Mouse (Mus musculus): ENCODE results near the gene Mdp1. TPM values are rescaled to one million over a fixed set of nuclear protein-coding genes. Genes with fewer than 3 reads are reported as not detected.
A peak's percentile ranks its signal among the peaks of the same experiment; 100 is the strongest.

Mdp1 gene
- polyA plus RNA-seq, 1 experiment from 2014 or later, result 61.9 TPM

- no peaks in the 10 kb centered on the region for H3K27me3 ChIP-seq (ENCODE audit: control insufficient read depth, insufficient read depth, low read length)
- ATAC-seq (ENCODE audit: low FRiP score), result peak; percentile 79
- peak overlapping the region; percentile 61 for H3K4me3 ChIP-seq (ENCODE audit: low read depth, low read length)
- DNase-seq (ENCODE audit: low spot score, missing footprints), result no peak
- H3K9me3 ChIP-seq (ENCODE audit: control insufficient read depth, low read length), result no peaks in the 10 kb centered on the region
- peak overlapping the region; percentile 96 for H3K4me2 ChIP-seq
- H3K27ac ChIP-seq (ENCODE audit: low read depth, low read length), result peak overlapping the region; percentile 55; the same call in 1 of the 2 replicates
- WGBS, result 4% methylated on average over 23 of the region's 23 CpGs
- peak overlapping the region; percentile 78 for H3K9ac ChIP-seq (ENCODE audit: low read length)
- H3K36me3 ChIP-seq (ENCODE audit: control insufficient read depth, insufficient read depth, low read length), result peaks cover 26% of the 10 kb centered on the region
- H3K4me1 ChIP-seq (ENCODE audit: control insufficient read depth, insufficient read depth, low read length), result peaks cover 13% of the 10 kb centered on the region
These were observed 25.3 kb downstream of the Mdp1 start for GRCm38 (mm10) chr14:55634874-55635522.

GRCm38 (mm10) chr14:55629312-55629711, 31.0 kb downstream of the Mdp1 start:
- no peak for ATAC-seq (ENCODE audit: low FRiP score)

GRCm38 (mm10) chr14:55628077-55628827, 32.1 kb downstream of the Mdp1 start:
- Histone ChIP-seq H3K9ac (ENCODE audit: low read length) (no peak overlapping the region), H3K36me3 (ENCODE audit: control insufficient read depth, insufficient read depth, low read length) (peaks cover 39% of the 10 kb centered on the region), H3K27me3 (ENCODE audit: control insufficient read depth, insufficient read depth, low read length) (no peaks in the 10 kb centered on the region), H3K4me3 (ENCODE audit: low read depth, low read length) (no peak overlapping the region), H3K4me1 (ENCODE audit: control insufficient read depth, insufficient read depth, low read length) (no peaks in the 10 kb centered on the region), H3K27ac (ENCODE audit: low read depth, low read length) (no peak overlapping the region), H3K4me2 (no peak overlapping the region), H3K9me3 (ENCODE audit: control insufficient read depth, low read length) (no peaks in the 10 kb centered on the region)
- DNase-seq (ENCODE audit: low spot score, missing footprints), result peak; percentile 61
- 0 out of 2 replicates have a peak, but pooled peaks have one; percentile 6 for ATAC-seq (ENCODE audit: low FRiP score)
- 94% methylated on average over 27 of the region's 27 CpGs for WGBS

More at GRCm38 (mm10) chr14:55629312-55629711, 31.0 kb downstream of the Mdp1 start:
- H3K4me2 ChIP-seq, result no peak overlapping the region
- no peak overlapping the region for H3K27ac ChIP-seq (ENCODE audit: low read depth, low read length)
- DNase-seq (ENCODE audit: low spot score, missing footprints), result peak; percentile 88
- H3K9ac ChIP-seq (ENCODE audit: low read length), result no peak overlapping the region
- no peaks in the 10 kb centered on the region for H3K9me3 ChIP-seq (ENCODE audit: control insufficient read depth, low read length)
- WGBS, result 57% methylated on average over 5 of the region's 5 CpGs
- H3K27me3 ChIP-seq (ENCODE audit: control insufficient read depth, insufficient read depth, low read length), result no peaks in the 10 kb centered on the region
- peaks cover 2% of the 10 kb centered on the region; the same call in 1 of the 2 replicates for H3K4me1 ChIP-seq (ENCODE audit: control insufficient read depth, insufficient read depth, low read length)
- no peak overlapping the region for H3K4me3 ChIP-seq (ENCODE audit: low read depth, low read length)
- H3K36me3 ChIP-seq (ENCODE audit: control insufficient read depth, insufficient read depth, low read length), result peaks cover 41% of the 10 kb centered on the region

- H3K4me3 ChIP-seq (ENCODE audit: low read depth, low read length), result no peak overlapping the region; the same call in 1 of the 2 replicates
- no peaks in the 10 kb centered on the region for H3K36me3 ChIP-seq (ENCODE audit: control insufficient read depth, insufficient read depth, low read length)
- ATAC-seq (ENCODE audit: low FRiP score) (no peak), DNase-seq (ENCODE audit: low spot score, missing footprints) (peak; percentile 84)
- peak overlapping the region; percentile 11; the same call in 1 of the 2 replicates for H3K4me2 ChIP-seq
- no peaks in the 10 kb centered on the region for H3K4me1 ChIP-seq (ENCODE audit: control insufficient read depth, insufficient read depth, low read length)
- no peaks in the 10 kb centered on the region for H3K27me3 ChIP-seq (ENCODE audit: control insufficient read depth, insufficient read depth, low read length)
- no peaks in the 10 kb centered on the region for H3K9me3 ChIP-seq (ENCODE audit: control insufficient read depth, low read length)
- WGBS, result 53% methylated on average over 22 of the region's 22 CpGs
- no peak overlapping the region for H3K27ac ChIP-seq (ENCODE audit: low read depth, low read length)
- H3K9ac ChIP-seq (ENCODE audit: low read length), result no peak overlapping the region
These were observed 41.7 kb downstream of the Mdp1 start for GRCm38 (mm10) chr14:55618486-55619195.

- Histone ChIP-seq H3K9me3 (ENCODE audit: control insufficient read depth, low read length) (no peaks in the 10 kb centered on the region), H3K4me2 (peak within 1 kb of the TSS; percentile 11; the same call in 1 of the 2 replicates), H3K36me3 (ENCODE audit: control insufficient read depth, insufficient read depth, low read length) (no peaks in the 10 kb centered on the region), H3K9ac (ENCODE audit: low read length) (no peak within 1 kb of the TSS), H3K27me3 (ENCODE audit: control insufficient read depth, insufficient read depth, low read length) (no peaks in the 10 kb centered on the region), H3K4me1 (ENCODE audit: control insufficient read depth, insufficient read depth, low read length) (no peaks in the 10 kb centered on the region), H3K4me3 (ENCODE audit: low read depth, low read length) (no peak within 1 kb of the TSS; the same call in 1 of the 2 replicates), H3K27ac (ENCODE audit: low read depth, low read length) (no peak within 1 kb of the TSS)
- DNase-seq (ENCODE audit: low spot score, missing footprints), result peak; percentile 85
- ATAC-seq (ENCODE audit: low FRiP score), result peak; percentile 59
- WGBS, result 28% methylated on average over 21 of the region's 21 CpGs
These were observed 42.5 kb downstream of the Mdp1 start, which contains the start of gene Rec8 for GRCm38 (mm10) chr14:55617822-55618221. TSS of gene Rec8 (plus strand) at chr14:55618037.

GRCm38 (mm10) chr14:55616844-55617243, 43.5 kb downstream of the Mdp1 start:
- no peaks in the 10 kb centered on the region for H3K36me3 ChIP-seq (ENCODE audit: control insufficient read depth, insufficient read depth, low read length)
- no peak for ATAC-seq (ENCODE audit: low FRiP score)

DNA sequence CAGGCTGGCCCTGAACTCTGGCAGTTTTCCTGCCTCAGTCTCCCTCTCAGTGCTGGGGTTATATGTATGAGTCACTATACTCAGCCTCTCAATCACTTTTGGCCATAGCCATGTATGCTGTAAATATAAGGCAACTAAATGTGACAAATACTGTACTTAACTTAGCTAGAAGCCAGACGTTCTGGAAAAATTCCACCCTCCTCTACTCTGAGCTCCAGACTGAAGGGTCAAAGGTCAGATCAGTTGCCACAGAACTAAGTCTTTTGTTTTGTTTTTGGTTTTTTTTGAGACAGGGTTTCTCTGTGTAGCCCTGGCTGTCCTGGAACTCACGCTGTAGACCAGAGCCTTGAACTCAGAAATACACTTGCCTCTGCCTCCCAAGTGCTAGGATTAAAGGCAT, 44.4 kb downstream of the Mdp1 start:
- DNase-seq (ENCODE audit: low spot score, missing footprints) (peak; percentile 62), ATAC-seq (ENCODE audit: low FRiP score) (no peak)
- no peaks in the 10 kb centered on the region for H3K4me1 ChIP-seq (ENCODE audit: control insufficient read depth, insufficient read depth, low read length)
- no peaks in the 10 kb centered on the region for H3K36me3 ChIP-seq (ENCODE audit: control insufficient read depth, insufficient read depth, low read length)
- H3K27me3 ChIP-seq (ENCODE audit: control insufficient read depth, insufficient read depth, low read length), result no peaks in the 10 kb centered on the region
- H3K4me2 ChIP-seq, result no peak overlapping the region
- H3K9ac ChIP-seq (ENCODE audit: low read length), result no peak overlapping the region
- H3K27ac ChIP-seq (ENCODE audit: low read depth, low read length), result no peak overlapping the region
- no peak overlapping the region for H3K4me3 ChIP-seq (ENCODE audit: low read depth, low read length)
- H3K9me3 ChIP-seq (ENCODE audit: control insufficient read depth, low read length), result no peaks in the 10 kb centered on the region
- WGBS, result 52% methylated on average over 2 of the region's 2 CpGs

More at GRCm38 (mm10) chr14:55616844-55617243, 43.5 kb downstream of the Mdp1 start:
- Histone ChIP-seq H3K9me3 (ENCODE audit: control insufficient read depth, low read length) (no peaks in the 10 kb centered on the region), H3K4me1 (ENCODE audit: control insufficient read depth, insufficient read depth, low read length) (no peaks in the 10 kb centered on the region), H3K4me3 (ENCODE audit: low read depth, low read length) (no peak overlapping the region), H3K9ac (ENCODE audit: low read length) (no peak overlapping the region), H3K27me3 (ENCODE audit: control insufficient read depth, insufficient read depth, low read length) (no peaks in the 10 kb centered on the region), H3K27ac (ENCODE audit: low read depth, low read length) (no peak overlapping the region), H3K4me2 (no peak overlapping the region)
- WGBS, result 87% methylated on average over 2 of the region's 2 CpGs
- DNase-seq (ENCODE audit: low spot score, missing footprints), result no peak

- WGBS, result 78% methylated on average over 7 of the region's 7 CpGs
- H3K4me2 ChIP-seq, result no peak overlapping the region
These were observed 45.6 kb downstream of the Mdp1 start for GRCm38 (mm10) chr14:55614565-55615178.

More at GRCm38 (mm10) chr14:55614565-55615178, 45.6 kb downstream of the Mdp1 start:
- Histone ChIP-seq H3K4me1 (ENCODE audit: control insufficient read depth, insufficient read depth, low read length) (no peaks in the 10 kb centered on the region), H3K4me3 (ENCODE audit: low read depth, low read length) (no peak overlapping the region), H3K9ac (ENCODE audit: low read length) (no peak overlapping the region), H3K27me3 (ENCODE audit: control insufficient read depth, insufficient read depth, low read length) (no peaks in the 10 kb centered on the region), H3K9me3 (ENCODE audit: control insufficient read depth, low read length) (no peaks in the 10 kb centered on the region), H3K27ac (ENCODE audit: low read depth, low read length) (no peak overlapping the region), H3K36me3 (ENCODE audit: control insufficient read depth, insufficient read depth, low read length) (no peaks in the 10 kb centered on the region)
- ATAC-seq (ENCODE audit: low FRiP score), result no peak
- peak; percentile 81 for DNase-seq (ENCODE audit: low spot score, missing footprints)
